Mouse (Mus musculus): ENCODE measurements around the gene Taf12.
"Not testable (repeated sequence)": the region's sequence is repeated elsewhere in the genome, so short reads cannot be mapped to it uniquely, and the experiment has no call there.

The Taf12 gene

GRCm38 (mm10) chr4:132269740-132270560, 4.2 kb upstream of the Taf12 start:
- peak; percentile 94 for DNase-seq (ENCODE audit: low read depth, low spot score)

GRCm38 (mm10) chr4:132273166-132273565, 1.0 kb upstream of the Taf12 start:
- no peak for DNase-seq (ENCODE audit: low read depth, low spot score)

- no peak for DNase-seq (ENCODE audit: low read depth, low spot score)
Measured at GRCm38 (mm10) chr4:132275949-132276348, 1.8 kb downstream of the Taf12 start.

GRCm38 (mm10) chr4:132288840-132289239, 14.7 kb downstream of the Taf12 start:
- not testable (repeated sequence) for DNase-seq (ENCODE audit: low read depth, low spot score)

- no peak for DNase-seq (ENCODE audit: low read depth, low spot score)
Measured at GRCm38 (mm10) chr4:132291056-132291455, 16.9 kb downstream of the Taf12 start.

- DNase-seq (ENCODE audit: low read depth, low spot score) = no peak
Measured at GRCm38 (mm10) chr4:132291624-132292335, 17.6 kb downstream of the Taf12 start.

GRCm38 (mm10) chr4:132292988-132293387, 18.8 kb downstream of the Taf12 start:
- DNase-seq (ENCODE audit: low read depth, low spot score) = no peak

- DNase-seq (ENCODE audit: low read depth, low spot score) = no peak
Measured at GRCm38 (mm10) chr4:132293682-132294240, 19.6 kb downstream of the Taf12 start.

GRCm38 (mm10) chr4:132295696-132296390, 21.7 kb downstream of the Taf12 start:
- DNase-seq (ENCODE audit: low read depth, low spot score) = peak; percentile 39

GRCm38 (mm10) chr4:132299849-132300248, 25.7 kb downstream of the Taf12 start:
- DNase-seq (ENCODE audit: low read depth, low spot score) = no peak

- no peak for DNase-seq (ENCODE audit: low read depth, low spot score)
Measured at GRCm38 (mm10) chr4:132301486-132301885, 27.3 kb downstream of the Taf12 start.

GRCm38 (mm10) chr4:132301965-132302938, 28.1 kb downstream of the Taf12 start:
- DNase-seq (ENCODE audit: low read depth, low spot score) = peak; percentile 49

- peak; percentile 77 for DNase-seq (ENCODE audit: low read depth, low spot score)
Measured at GRCm38 (mm10) chr4:132302939-132303479, 28.8 kb downstream of the Taf12 start, which contains the start of gene Rab42. Gene Rab42 (minus strand): TSS chr4:132303385.

GRCm38 (mm10) chr4:132303484-132303883, 29.3 kb downstream of the Taf12 start:
- not testable (repeated sequence) for DNase-seq (ENCODE audit: low read depth, low spot score)

GRCm38 (mm10) chr4:132305276-132305675, 31.1 kb downstream of the Taf12 start:
- peak; percentile 23 for DNase-seq (ENCODE audit: low read depth, low spot score)

- DNase-seq (ENCODE audit: low read depth, low spot score) = no peak
Measured at GRCm38 (mm10) chr4:132306004-132306403, 31.8 kb downstream of the Taf12 start.

- DNase-seq (ENCODE audit: low read depth, low spot score) = peak; percentile 94
Measured at GRCm38 (mm10) chr4:132308437-132309139, 34.4 kb downstream of the Taf12 start.

- DNase-seq (ENCODE audit: low read depth, low spot score) = peak; percentile 60
Measured at GRCm38 (mm10) chr4:132309140-132309848, 35.1 kb downstream of the Taf12 start.

Measured in CD4-positive, CD25-positive, alpha-beta regulatory T cell, adult 2 months (primary cell).